Mouse (Mus musculus) lung, postnatal 0 days (tissue): ENCODE data around the gene Ccs. TPM values are rescaled to one million over a fixed set of nuclear protein-coding genes. Genes with fewer than 3 reads are reported as not detected.

ENCODE experiments used
- ATAC-seq: fragments of 200-750 bp; cut with Nextera tagmentation; 2 replicates; pipeline ENCODE4 v1.8.0; 2017; ENCODE audit warnings: moderate library complexity
- DNase-seq: peaks from one replicate; pipeline ENCODE4 v3.0.0-alpha.2; 2016; ENCODE audit warnings: low spot score
- H3K27ac ChIP-seq: fragments of 300-500 bp; sonication (generic); 2 replicates; pipeline ENCODE4 v1.5.1; 2014; ENCODE audit warnings: antibody characterized with exemption, mild to moderate bottlenecking, low read length, mixed read lengths
- H3K27me3 ChIP-seq: fragments of 300-500 bp; sonication (generic); replicated peaks from 2 replicates; pipeline ENCODE4 v1.6.1; 2014; ENCODE audit warnings: low read length, mixed read lengths; ENCODE audit not compliant: insufficient read depth
- H3K36me3 ChIP-seq: fragments of 300-500 bp; sonication (generic); 2 replicates; pipeline ENCODE4 v1.6.1; 2014; ENCODE audit warnings: low read length, mixed read lengths; ENCODE audit not compliant: insufficient read depth
- H3K4me1 ChIP-seq: fragments of 300-500 bp; sonication (generic); 2 replicates; pipeline ENCODE4 v1.6.1; 2014; ENCODE audit warnings: antibody characterized with exemption, low read depth, low read length, mixed read lengths; ENCODE audit not compliant: insufficient read depth
- H3K4me2 ChIP-seq: fragments of 300-500 bp; sonication (generic); replicated peaks from 2 replicates; pipeline ENCODE4 v1.6.1; 2014; ENCODE audit warnings: low read depth, mild to moderate bottlenecking, low read length, moderate library complexity, mixed read lengths
- H3K4me3 ChIP-seq: fragments of 300-500 bp; sonication (generic); 2 replicates; pipeline ENCODE4 v1.5.1; 2014; ENCODE audit warnings: low read depth, low read length
- H3K9ac ChIP-seq: fragments of 300-500 bp; sonication (generic); replicated peaks from 2 replicates; pipeline ENCODE4 v1.6.1; 2014; ENCODE audit warnings: low read depth, mild to moderate bottlenecking
- H3K9me3 ChIP-seq: fragments of 300-500 bp; sonication (generic); 2 replicates; pipeline ENCODE4 v1.6.1; 2016; ENCODE audit warnings: low read length, mixed read lengths
- CTCF ChIP-seq: IDR thresholded peaks from 2 replicates; pipeline ENCODE4 v1.5.1; 2016; ENCODE audit warnings: antibody characterized with exemption, mild to moderate bottlenecking
- EP300 ChIP-seq: IDR thresholded peaks from 2 replicates; pipeline ENCODE4 v1.6.1; 2016; ENCODE audit warnings: antibody characterized with exemption, mild to moderate bottlenecking, control low read depth
- WGBS: fragments of 180-500 bp; shearing (Covaris S2); extraction: QIAGEN DNeasy Blood & Tissue Kit; methylation state at CpG from one replicate; pipeline ENCODE4 v1.1.7; 2014; 5-methylcytosine and 5-hydroxymethylcytosine counted together
- polyA plus RNA-seq: library from polyadenylated mRNA; unstranded; fragments of >200 nt; fragmentation: Nextera tagmentation; extraction: Ambion mirVana; gene quantifications from 2 replicates; pipeline ENCODE4 v1.2.1, GENCODE M21; 2015

Gene Ccs
- polyA plus RNA-seq, 1 experiment from 2014 or later: 54.5 TPM

DNA sequence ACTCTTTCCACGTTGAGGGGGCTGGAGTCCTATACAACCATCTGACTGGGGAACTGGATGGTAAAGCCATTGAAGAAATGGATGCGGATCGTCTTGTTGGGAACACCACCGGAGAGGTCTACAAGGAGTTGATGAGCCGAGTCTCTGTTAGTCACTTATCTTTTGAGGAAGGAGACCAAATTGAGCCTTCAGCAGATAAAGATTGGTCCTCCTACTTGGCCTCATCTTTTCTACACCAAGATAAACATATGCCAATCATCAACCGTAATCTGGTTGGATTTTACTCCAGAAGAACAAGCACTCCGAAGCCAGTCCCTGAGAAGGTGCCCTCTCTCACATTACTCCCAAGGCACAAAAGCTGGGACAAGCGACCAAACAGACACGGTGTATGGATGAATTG is 1.7 kb upstream of the Ccs start:
- TF ChIP-seq EP300: no peak
- TF ChIP-seq CTCF: no peak
- DNase-seq (no peak), ATAC-seq (no peak)
- Histone ChIP-seq H3K4me1 (peaks cover 8% of the 10 kb centered on the region; the same call in 1 of the 2 replicates), H3K27me3 (peaks cover 6% of the 10 kb centered on the region; the same call in 1 of the 2 replicates), H3K27ac (no peak overlapping the region), H3K9ac (no peak overlapping the region), H3K9me3 (no peaks in the 10 kb centered on the region), H3K4me2 (no peak overlapping the region), H3K36me3 (no peaks in the 10 kb centered on the region), H3K4me3 (no peak overlapping the region)
- 73% methylated on average over 9 of the region's 9 CpGs for WGBS

DNA sequence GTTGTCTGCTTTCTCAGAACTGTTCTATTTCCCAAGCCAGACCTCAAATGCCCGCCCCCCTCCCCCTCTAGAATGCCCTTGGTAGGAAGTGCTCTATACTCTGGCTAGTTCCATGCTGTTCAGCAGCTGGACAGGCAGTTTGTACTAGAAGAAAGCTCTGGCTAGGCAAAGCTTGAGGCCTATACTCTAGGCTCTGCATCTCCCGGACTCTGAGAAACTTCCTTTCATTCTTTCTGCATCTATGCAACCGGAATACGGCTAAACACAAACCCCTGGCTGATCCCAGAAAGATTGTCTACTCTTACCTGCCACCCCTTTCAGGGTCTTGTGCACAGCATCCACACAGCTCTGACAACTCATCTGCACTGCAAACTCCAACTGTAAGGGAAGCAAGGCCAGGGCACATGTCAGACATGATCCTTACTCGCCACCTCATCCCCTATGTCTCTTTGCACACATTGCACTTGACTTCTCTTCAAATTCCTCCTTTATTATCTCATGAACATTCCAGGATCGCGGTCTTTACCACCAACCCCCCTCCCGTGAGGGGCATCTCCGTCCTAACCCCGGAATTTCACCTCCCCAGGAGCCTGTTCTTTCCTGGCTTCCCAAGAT is 499 bp downstream of the Ccs start:
- ATAC-seq (peak; percentile 10), DNase-seq (no peak)
- peaks cover 6% of the 10 kb centered on the region; the same call in 1 of the 2 replicates for H3K27me3 ChIP-seq
- H3K9ac ChIP-seq: peak overlapping the region; percentile 69
- H3K36me3 ChIP-seq: no peaks in the 10 kb centered on the region
- peak overlapping the region; percentile 56 for H3K4me3 ChIP-seq
- no peak for TF ChIP-seq CTCF
- no peak for TF ChIP-seq EP300
- peaks cover 8% of the 10 kb centered on the region; the same call in 1 of the 2 replicates for H3K4me1 ChIP-seq
- peak overlapping the region; percentile 7; the same call in 1 of the 2 replicates for H3K27ac ChIP-seq
- WGBS: 20% methylated on average over 10 of the region's 10 CpGs
- peak overlapping the region; percentile 90 for H3K4me2 ChIP-seq
- H3K9me3 ChIP-seq: no peaks in the 10 kb centered on the region

DNA sequence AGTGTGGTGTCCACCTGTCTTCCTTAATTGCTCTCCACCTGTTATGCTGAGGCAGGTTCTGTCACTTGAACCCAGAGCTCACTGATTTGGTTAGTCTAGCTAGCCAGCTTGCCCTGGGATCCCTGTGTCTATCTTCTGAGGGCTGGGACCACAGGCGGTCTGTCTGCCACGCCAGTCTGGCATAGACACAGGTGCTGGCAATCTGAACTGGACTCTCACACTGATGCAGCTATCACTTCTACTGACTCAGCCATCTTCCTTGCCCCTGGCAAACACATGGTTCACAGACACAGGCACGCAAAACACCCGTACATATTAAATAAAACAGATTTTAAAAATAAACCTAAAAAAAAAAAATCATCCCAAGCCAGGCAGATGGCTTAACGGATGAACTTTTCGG is 2.1 kb downstream of the Ccs start:
- Histone ChIP-seq H3K36me3 (no peaks in the 10 kb centered on the region), H3K4me3 (no peak overlapping the region), H3K27me3 (peaks cover 6% of the 10 kb centered on the region; the same call in 1 of the 2 replicates), H3K27ac (no peak overlapping the region), H3K9ac (no peak overlapping the region), H3K9me3 (no peaks in the 10 kb centered on the region), H3K4me1 (peaks cover 8% of the 10 kb centered on the region; the same call in 1 of the 2 replicates), H3K4me2 (no peak overlapping the region)
- TF ChIP-seq EP300: no peak
- TF ChIP-seq CTCF: no peak
- 95% methylated on average over 6 of the region's 6 CpGs for WGBS
- ATAC-seq (no peak), DNase-seq (no peak)

- H3K4me2 ChIP-seq: no peak overlapping the region
- H3K9ac ChIP-seq: no peak overlapping the region
- ATAC-seq: no peak
- no peak for TF ChIP-seq EP300
- no peak for TF ChIP-seq CTCF
- H3K27me3 ChIP-seq: peaks cover 6% of the 10 kb centered on the region; the same call in 1 of the 2 replicates
- whole genome bisulfite sequencing: 74% methylated on average over 2 of the region's 2 CpGs
- DNase-seq: peak; percentile 14
- H3K9me3 ChIP-seq: no peaks in the 10 kb centered on the region
- no peak overlapping the region for H3K27ac ChIP-seq
- H3K36me3 ChIP-seq: no peaks in the 10 kb centered on the region
- peaks cover 8% of the 10 kb centered on the region; the same call in 1 of the 2 replicates for H3K4me1 ChIP-seq
- H3K4me3 ChIP-seq: no peak overlapping the region
Measured at GRCm38 (mm10) chr19:4836096-4836495, 3.0 kb downstream of the Ccs start.

DNA sequence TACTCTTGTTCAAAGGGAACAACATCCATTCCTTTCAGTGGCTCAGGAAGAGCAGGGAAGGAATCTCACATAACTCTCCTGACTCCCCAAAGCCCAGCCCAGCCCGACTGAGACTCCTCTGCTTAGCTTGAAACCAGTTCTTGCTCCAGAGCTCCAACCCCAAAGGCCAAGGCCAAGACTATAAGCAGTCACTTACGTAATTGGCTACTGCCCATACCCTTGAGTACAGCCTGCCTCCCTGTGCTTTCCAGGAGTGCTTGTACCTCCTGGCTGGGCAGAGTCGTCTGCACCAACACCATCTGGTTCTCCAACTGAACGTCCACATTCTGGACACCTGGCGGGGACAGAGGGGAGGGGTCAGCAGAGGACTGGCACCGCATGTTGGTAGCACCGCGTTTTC is 5.2 kb downstream of the Ccs start:
- Histone ChIP-seq H3K36me3 (no peaks in the 10 kb centered on the region), H3K27me3 (no peaks in the 10 kb centered on the region), H3K4me3 (no peak overlapping the region), H3K4me1 (peaks cover 4% of the 10 kb centered on the region; the same call in 1 of the 2 replicates), H3K9ac (no peak overlapping the region), H3K27ac (no peak overlapping the region), H3K9me3 (no peaks in the 10 kb centered on the region), H3K4me2 (no peak overlapping the region)
- WGBS: 84% methylated on average over 8 of the region's 8 CpGs
- no peak for TF ChIP-seq CTCF
- TF ChIP-seq EP300: no peak
- no peak for DNase-seq
- ATAC-seq: no peak

DNA sequence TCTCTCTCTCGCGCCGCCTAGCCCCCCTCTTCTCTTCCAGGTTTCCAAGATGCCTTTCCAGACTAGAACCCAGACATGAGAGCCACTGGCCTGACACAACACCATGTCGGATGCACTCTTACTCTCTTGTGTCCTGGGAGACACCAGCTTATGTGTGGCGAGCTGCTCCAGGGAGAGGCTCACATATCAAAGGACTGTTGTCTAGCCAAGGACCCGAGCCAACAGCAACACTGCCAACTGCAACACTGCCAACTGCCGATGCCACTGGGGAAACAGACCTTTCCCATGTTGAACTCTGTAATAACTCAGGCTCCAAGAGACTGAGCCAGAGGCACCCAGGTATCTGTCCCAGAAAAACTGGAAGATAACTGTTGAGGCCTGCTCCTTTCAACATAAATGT is 10.0 kb downstream of the Ccs start:
- no peak overlapping the region for H3K4me2 ChIP-seq
- TF ChIP-seq EP300 (no peak), CTCF (no peak)
- H3K36me3 ChIP-seq: peaks cover 6% of the 10 kb centered on the region; the same call in 1 of the 2 replicates
- H3K27ac ChIP-seq: no peak overlapping the region
- no peak overlapping the region for H3K4me3 ChIP-seq
- H3K4me1 ChIP-seq: no peaks in the 10 kb centered on the region
- DNase-seq (no peak), ATAC-seq (no peak)
- H3K9ac ChIP-seq: no peak overlapping the region
- WGBS: 59% methylated on average over 7 of the region's 7 CpGs
- no peaks in the 10 kb centered on the region for H3K9me3 ChIP-seq
- H3K27me3 ChIP-seq: no peaks in the 10 kb centered on the region
